Mouse (Mus musculus): ENCODE measurements around the gene Aasdh. TPM values are rescaled to one million over a fixed set of nuclear protein-coding genes. Genes with fewer than 3 reads are reported as not detected.
A peak's percentile ranks its signal among the peaks of the same experiment; 100 is the strongest.

The Aasdh gene
- polyA plus RNA-seq, 1 experiment, result 4.4 TPM

- Histone ChIP-seq H3K27ac (replicated peaks; ENCODE audit: low read depth, low read length) (no peak overlapping the region), H3K4me1 (ENCODE audit: control insufficient read depth, insufficient read depth, insufficient read length, low read length) (no peaks in the 10 kb centered on the region), H3K4me3 (ENCODE audit: insufficient read depth, low read depth, low read length) (0 out of 2 replicates have a peak overlapping the region, but pooled peaks have one; percentile 15)
These were observed 35.8 kb downstream of the Aasdh start for GRCm38 (mm10) chr5:76869553-76869952.

DNA sequence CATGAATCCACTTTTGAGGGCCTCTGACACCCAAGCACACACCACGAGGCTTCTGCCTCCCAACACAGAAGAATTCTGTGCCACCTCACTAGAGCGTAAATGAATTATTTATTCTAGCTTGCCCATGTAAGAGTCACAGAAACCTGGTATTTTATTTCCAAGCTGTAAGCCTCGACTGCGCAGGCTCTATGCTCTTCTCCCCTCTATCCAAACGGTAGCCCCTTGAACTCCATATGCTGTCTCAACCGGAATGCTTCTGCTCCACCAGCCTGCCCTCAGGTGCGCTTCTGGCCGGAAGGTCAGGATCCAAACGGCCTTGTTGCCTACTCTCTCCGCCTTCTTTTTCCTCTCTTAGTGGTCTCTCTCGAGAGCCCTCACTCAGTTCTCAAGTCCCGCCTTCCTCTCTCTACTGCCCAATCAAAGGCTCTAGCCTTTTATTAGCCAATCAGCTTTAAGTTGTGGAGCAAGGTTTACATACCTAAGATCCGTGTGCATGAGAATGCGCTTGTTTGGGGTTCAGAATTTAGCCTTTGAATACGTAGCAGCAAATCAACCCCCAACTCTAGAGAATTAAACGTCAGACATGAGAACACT, 36.5 kb downstream of the Aasdh start:
- no peak overlapping the region for H3K27ac ChIP-seq (replicated peaks; ENCODE audit: low read depth, low read length)
- no peaks in the 10 kb centered on the region for H3K4me1 ChIP-seq (ENCODE audit: control insufficient read depth, insufficient read depth, insufficient read length, low read length)
- peak overlapping the region; percentile 15 for H3K4me3 ChIP-seq (ENCODE audit: insufficient read depth, low read depth, low read length)

DNA sequence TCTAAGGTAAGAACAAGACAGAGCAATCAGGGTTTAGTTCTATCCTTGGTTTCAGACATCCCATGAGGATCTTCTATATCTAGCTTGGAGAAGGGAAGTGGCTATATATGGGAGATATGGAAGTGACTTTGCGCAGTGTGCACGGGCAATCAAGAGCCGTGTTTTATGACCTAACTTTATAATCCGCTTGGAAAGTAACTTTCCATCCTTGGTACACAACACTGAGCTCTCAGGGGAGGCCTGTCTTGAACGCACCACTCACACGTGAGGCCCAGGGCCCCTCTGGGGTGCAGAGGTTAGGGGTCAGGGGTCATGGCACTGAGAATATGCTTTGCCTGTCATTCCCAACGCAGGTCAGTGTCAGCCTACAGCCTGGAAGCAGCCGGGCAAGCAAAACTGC, 38.5 kb downstream of the Aasdh start:
- Histone ChIP-seq H3K27ac (replicated peaks; ENCODE audit: low read depth, low read length) (no peak overlapping the region), H3K4me3 (ENCODE audit: insufficient read depth, low read depth, low read length) (no peak overlapping the region), H3K4me1 (ENCODE audit: control insufficient read depth, insufficient read depth, insufficient read length, low read length) (no peaks in the 10 kb centered on the region)

DNA sequence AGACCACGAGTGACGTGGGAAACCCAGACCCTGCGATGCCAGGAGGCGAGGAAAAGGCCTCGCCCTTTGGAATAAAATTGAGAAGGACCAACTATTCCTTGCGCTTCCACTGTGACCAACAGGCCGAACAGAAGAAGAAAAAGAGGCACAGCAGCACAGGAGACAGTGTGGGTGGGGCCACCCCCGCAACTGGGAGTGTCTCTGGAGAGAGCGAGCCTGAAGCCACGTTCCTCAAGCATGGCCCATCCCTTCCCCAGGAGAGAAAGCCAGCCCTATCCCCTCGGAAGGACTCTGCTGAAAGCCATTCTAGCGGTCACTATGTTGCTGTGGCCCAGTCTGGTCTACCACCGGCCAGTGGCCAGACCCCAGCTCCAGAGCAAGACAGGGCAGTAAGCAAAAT, 46.9 kb downstream of the Aasdh start:
- Histone ChIP-seq H3K27ac (replicated peaks; ENCODE audit: low read depth, low read length) (no peak overlapping the region), H3K4me3 (ENCODE audit: insufficient read depth, low read depth, low read length) (no peak overlapping the region), H3K4me1 (ENCODE audit: control insufficient read depth, insufficient read depth, insufficient read length, low read length) (no peaks in the 10 kb centered on the region; the same call in 1 of the 2 replicates)

DNA sequence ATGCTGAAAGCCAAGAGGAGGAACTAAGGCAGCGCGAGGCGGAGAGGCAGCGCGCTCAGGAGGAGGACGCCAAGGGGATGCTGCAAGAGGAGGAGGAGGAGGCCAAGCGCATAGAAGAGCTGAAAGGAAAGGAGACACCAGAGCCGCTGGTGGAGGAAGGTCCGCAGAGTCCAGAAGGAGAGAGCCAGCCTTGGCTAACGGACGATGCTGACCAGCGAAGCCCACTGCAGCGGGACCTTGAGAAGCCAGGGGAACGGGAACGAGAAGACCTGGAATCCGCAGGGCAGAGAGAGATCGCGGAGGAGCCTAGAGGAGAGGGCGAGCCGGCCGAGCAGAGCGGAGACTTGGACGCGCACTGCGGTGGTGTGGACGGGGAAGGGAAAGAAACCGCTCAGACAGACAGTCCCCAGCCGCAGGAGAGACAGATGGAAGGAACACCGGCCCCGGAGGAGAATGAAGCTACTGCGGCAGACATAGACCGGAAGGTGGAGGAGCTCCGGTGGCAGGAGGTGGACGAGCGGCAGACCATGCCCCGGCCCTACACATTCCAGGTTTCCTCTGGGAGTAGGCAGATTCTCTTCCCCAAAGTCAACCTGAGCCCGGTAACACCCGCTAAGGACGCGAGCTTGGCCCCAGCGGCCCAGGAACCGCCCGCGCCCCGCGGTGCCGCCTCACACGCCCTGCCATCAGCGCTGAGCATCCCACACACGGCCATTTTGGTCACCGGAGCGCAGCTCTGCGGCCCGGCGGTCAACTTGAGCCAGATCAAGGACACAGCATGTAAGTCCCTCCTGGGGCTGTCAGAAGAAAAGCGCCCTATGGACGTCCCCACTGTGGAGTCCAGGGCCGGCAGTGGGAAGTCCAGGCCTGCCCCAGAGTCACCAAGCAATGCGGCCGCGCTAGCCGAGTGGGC, 48.0 kb downstream of the Aasdh start:
- Histone ChIP-seq H3K4me1 (ENCODE audit: control insufficient read depth, insufficient read depth, insufficient read length, low read length) (no peaks in the 10 kb centered on the region; the same call in 1 of the 2 replicates), H3K27ac (replicated peaks; ENCODE audit: low read depth, low read length) (no peak overlapping the region), H3K4me3 (ENCODE audit: insufficient read depth, low read depth, low read length) (peak overlapping the region; percentile 16; the same call in 1 of the 2 replicates)

DNA sequence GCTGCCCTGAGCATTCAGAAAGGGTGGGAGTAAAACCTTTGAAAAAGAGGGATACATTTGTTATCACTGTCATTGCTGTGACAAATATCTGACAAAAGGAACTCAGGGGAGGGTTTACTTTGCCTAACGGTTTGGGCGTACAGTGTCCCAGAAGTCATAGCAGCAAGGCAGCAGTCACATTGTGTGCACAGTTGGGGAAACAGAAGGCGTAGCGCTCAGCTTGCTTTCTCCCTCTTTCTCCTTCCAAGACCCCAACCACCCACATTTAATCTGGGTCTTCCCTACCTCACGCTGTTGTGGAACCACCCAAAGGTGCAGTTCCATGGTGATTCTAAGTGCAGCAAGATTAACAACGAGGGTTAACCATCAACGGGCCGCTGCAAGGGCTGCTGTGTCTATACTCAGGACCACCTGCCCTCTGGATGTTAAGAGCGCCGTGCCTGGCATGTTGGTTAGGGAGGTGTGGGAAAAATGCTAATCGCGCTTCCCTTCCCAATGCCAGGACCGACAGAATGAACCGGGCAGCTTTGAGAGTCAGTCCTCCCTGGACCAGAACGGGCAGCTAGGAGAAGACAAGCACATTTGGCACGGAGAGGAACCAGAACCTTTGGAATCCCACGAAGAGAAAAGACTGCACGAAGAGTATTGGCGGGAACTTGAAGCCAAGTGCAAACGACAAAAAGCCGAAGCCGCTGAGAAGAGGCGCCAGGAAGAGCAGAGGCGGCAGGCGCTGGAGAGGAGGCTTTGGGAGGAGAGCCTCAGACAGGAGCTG, 49.3 kb downstream of the Aasdh start:
- Histone ChIP-seq H3K4me1 (ENCODE audit: control insufficient read depth, insufficient read depth, insufficient read length, low read length) (no peaks in the 10 kb centered on the region; the same call in 1 of the 2 replicates), H3K27ac (replicated peaks; ENCODE audit: low read depth, low read length) (no peak overlapping the region), H3K4me3 (ENCODE audit: insufficient read depth, low read depth, low read length) (no peak overlapping the region)

- H3K4me3 ChIP-seq (ENCODE audit: insufficient read depth, low read depth, low read length), result no peak overlapping the region
- no peaks in the 10 kb centered on the region; the same call in 1 of the 2 replicates for H3K4me1 ChIP-seq (ENCODE audit: control insufficient read depth, insufficient read depth, insufficient read length, low read length)
- no peak overlapping the region for H3K27ac ChIP-seq (replicated peaks; ENCODE audit: low read depth, low read length)
These were observed 51.8 kb downstream of the Aasdh start for GRCm38 (mm10) chr5:76853549-76853948.

DNA sequence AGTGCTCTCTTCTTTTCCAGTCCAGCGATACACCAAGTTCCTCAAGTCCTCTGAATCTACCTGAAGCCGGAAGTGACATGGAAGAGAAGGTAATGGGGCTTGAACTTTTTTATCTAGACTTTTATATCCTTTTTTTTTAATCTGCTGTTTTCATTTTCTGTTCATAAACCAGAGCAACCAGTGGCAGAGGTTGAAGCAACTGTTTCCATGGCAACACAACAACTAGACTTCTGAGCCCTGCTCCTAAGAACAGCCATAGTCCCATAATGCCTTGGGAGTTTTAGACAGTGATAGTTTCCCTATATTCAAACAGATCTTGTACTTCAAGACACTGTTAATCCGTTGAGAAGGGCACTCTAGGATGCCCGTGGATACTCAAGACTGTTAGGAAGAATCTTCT, 54.0 kb downstream of the Aasdh start:
- no peak overlapping the region for H3K27ac ChIP-seq (replicated peaks; ENCODE audit: low read depth, low read length)
- no peak overlapping the region for H3K4me3 ChIP-seq (ENCODE audit: insufficient read depth, low read depth, low read length)
- no peaks in the 10 kb centered on the region for H3K4me1 ChIP-seq (ENCODE audit: control insufficient read depth, insufficient read depth, insufficient read length, low read length)

- Histone ChIP-seq H3K4me1 (ENCODE audit: control insufficient read depth, insufficient read depth, insufficient read length, low read length) (no peaks in the 10 kb centered on the region), H3K4me3 (ENCODE audit: insufficient read depth, low read depth, low read length) (no peak overlapping the region), H3K27ac (replicated peaks; ENCODE audit: low read depth, low read length) (no peak overlapping the region)
These were observed 58.2 kb downstream of the Aasdh start for GRCm38 (mm10) chr5:76847106-76847505.

DNA sequence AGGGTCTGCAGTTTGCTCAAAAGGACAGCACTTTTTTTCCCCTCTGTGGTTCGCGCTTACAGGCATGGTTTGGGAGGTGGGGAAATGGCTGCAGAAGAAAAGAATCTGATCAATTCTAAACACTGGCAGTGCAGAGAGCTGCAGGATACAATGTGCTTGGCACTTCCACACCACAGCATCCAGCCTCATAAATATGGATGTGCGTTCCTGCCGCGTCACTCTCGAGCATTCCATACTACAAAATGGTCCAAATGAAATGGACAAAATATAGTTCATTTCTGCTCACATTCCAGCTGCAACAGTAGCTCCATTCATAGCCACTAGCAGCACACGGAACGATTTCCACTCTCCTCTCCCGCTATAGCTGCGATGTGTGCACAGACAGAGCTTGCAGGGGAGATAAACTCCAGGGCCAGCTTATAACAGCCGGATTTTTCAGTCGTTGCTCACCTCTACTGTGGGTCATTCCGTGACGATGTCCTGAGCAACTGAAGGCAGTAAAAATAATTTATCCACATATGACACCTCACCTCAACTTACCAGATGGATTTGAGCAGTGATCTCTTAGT, 60.6 kb downstream of the Aasdh start:
- Histone ChIP-seq H3K27ac (replicated peaks; ENCODE audit: low read depth, low read length) (no peak overlapping the region), H3K4me3 (ENCODE audit: insufficient read depth, low read depth, low read length) (no peak overlapping the region)

GRCm38 (mm10) chr5:76843851-76844419, 61.4 kb downstream of the Aasdh start:
- no peak overlapping the region for H3K27ac ChIP-seq (replicated peaks; ENCODE audit: low read depth, low read length)

More for the DNA sequence above, 60.6 kb downstream of the Aasdh start:
- H3K4me1 ChIP-seq (ENCODE audit: control insufficient read depth, insufficient read depth, insufficient read length, low read length), result no peaks in the 10 kb centered on the region

GRCm38 (mm10) chr5:76843448-76843847, 61.9 kb downstream of the Aasdh start:
- no peak overlapping the region for H3K4me3 ChIP-seq (ENCODE audit: insufficient read depth, low read depth, low read length)
- H3K4me1 ChIP-seq (ENCODE audit: control insufficient read depth, insufficient read depth, insufficient read length, low read length), result no peaks in the 10 kb centered on the region
- no peak overlapping the region for H3K27ac ChIP-seq (replicated peaks; ENCODE audit: low read depth, low read length)

More at GRCm38 (mm10) chr5:76843851-76844419, 61.4 kb downstream of the Aasdh start:
- H3K4me3 ChIP-seq (ENCODE audit: insufficient read depth, low read depth, low read length), result no peak overlapping the region
- no peaks in the 10 kb centered on the region for H3K4me1 ChIP-seq (ENCODE audit: control insufficient read depth, insufficient read depth, insufficient read length, low read length)

DNA sequence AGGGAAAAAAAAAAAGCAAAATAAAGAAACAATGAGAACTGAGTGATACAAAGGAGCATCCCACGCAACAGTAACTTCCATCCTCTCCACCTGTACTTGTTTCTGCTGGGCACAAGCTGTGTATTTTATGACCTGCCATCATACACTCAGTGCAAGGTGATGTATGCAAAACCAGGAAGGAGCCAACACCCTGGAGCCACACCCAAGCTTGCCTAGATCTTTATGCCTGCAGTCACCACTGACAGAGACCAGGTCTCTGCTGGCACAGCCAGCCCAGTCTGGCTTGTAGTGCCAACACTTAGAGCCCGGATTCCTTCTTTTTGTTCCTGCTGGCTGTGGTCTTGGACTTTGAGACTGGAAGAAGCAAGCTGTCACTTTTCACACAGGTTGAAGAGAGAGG, 63.5 kb downstream of the Aasdh start:
- H3K4me1 ChIP-seq (ENCODE audit: control insufficient read depth, insufficient read depth, insufficient read length, low read length), result no peaks in the 10 kb centered on the region
- H3K4me3 ChIP-seq (ENCODE audit: insufficient read depth, low read depth, low read length), result no peak overlapping the region
- no peak overlapping the region for H3K27ac ChIP-seq (replicated peaks; ENCODE audit: low read depth, low read length)

DNA sequence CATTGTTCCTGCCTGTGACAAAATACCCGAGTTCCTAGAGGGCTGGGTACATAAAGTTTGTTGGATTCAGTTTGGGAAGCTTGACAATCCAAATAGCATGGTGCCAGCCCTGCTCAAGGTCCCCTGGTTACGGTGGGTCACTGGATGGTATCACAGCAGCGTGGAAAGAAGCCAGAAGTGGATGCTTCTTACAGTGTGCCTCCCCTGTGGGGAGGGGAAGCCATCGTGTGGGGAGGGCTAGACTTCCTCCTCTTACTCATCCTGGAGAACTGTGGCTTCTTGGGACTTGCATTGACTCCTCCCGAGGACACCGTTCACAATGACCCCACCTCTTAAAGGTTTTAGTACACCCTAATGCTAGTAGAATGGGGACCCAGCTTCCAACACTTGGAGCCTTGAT, 65.5 kb downstream of the Aasdh start:
- no peaks in the 10 kb centered on the region for H3K4me1 ChIP-seq (ENCODE audit: control insufficient read depth, insufficient read depth, insufficient read length, low read length)
- H3K4me3 ChIP-seq (ENCODE audit: insufficient read depth, low read depth, low read length), result no peak overlapping the region
- no peak overlapping the region for H3K27ac ChIP-seq (replicated peaks; ENCODE audit: low read depth, low read length)

Measured in brown adipose tissue, adult 24 weeks (tissue).